Mouse (Mus musculus): ENCODE measurements around the gene Lrrn4cl. TPM values are rescaled to one million over a fixed set of nuclear protein-coding genes. Genes with fewer than 3 reads are reported as not detected.
A peak's percentile ranks its signal among the peaks of the same experiment; 100 is the strongest.
"Not testable (repeated sequence)": the region's sequence is repeated elsewhere in the genome, so short reads cannot be mapped to it uniquely, and the experiment has no call there.

Gene Lrrn4cl
- polyA plus RNA-seq, 1 experiment from 2014 or later, result 0.23 TPM

- H3K4me1 ChIP-seq (replicated peaks), result peaks cover 58% of the 10 kb centered on the region
- no peak; the same call in 1 of the 2 replicates for ATAC-seq
- WGBS, result under 1% methylated on average over 48 of the region's 48 CpGs
These were observed 30.1 kb upstream of the Lrrn4cl start for GRCm38 (mm10) chr19:8820424-8820956.

GRCm38 (mm10) chr19:8821146-8821545 lies 29.4 kb upstream of the Lrrn4cl start:
- WGBS, result 4% methylated on average over 7 of the region's 7 CpGs
- peak overlapping the region; percentile 98 for H3K4me2 ChIP-seq (replicated peaks)
- H3K27ac ChIP-seq, result peak overlapping the region; percentile 96
- H3K27me3 ChIP-seq, result no peaks in the 10 kb centered on the region
- H3K36me3 ChIP-seq, result peaks cover 34% of the 10 kb centered on the region
- peak overlapping the region; percentile 93 for H3K9ac ChIP-seq (replicated peaks)
- ATAC-seq, result no peak
- H3K4me1 ChIP-seq (replicated peaks), result peaks cover 52% of the 10 kb centered on the region
- H3K9me3 ChIP-seq, result no peaks in the 10 kb centered on the region
- H3K4me3 ChIP-seq (replicated peaks), result peak overlapping the region; percentile 81

More at GRCm38 (mm10) chr19:8820424-8820956, 30.1 kb upstream of the Lrrn4cl start:
- no peaks in the 10 kb centered on the region for H3K9me3 ChIP-seq
- peak overlapping the region; percentile 81 for H3K4me3 ChIP-seq (replicated peaks)
- peak overlapping the region; percentile 98 for H3K4me2 ChIP-seq (replicated peaks)
- no peaks in the 10 kb centered on the region for H3K27me3 ChIP-seq
- peaks cover 33% of the 10 kb centered on the region for H3K36me3 ChIP-seq
- peak overlapping the region; percentile 93 for H3K9ac ChIP-seq (replicated peaks)
- peak overlapping the region; percentile 96 for H3K27ac ChIP-seq

GRCm38 (mm10) chr19:8822696-8823095 lies 27.9 kb upstream of the Lrrn4cl start:
- H3K36me3 ChIP-seq, result peaks cover 49% of the 10 kb centered on the region
- no peaks in the 10 kb centered on the region for H3K27me3 ChIP-seq
- no peak for ATAC-seq
- H3K9me3 ChIP-seq, result no peaks in the 10 kb centered on the region
- peak overlapping the region; percentile 98 for H3K4me2 ChIP-seq (replicated peaks)
- H3K9ac ChIP-seq (replicated peaks), result peak overlapping the region; percentile 93
- H3K27ac ChIP-seq, result no peak overlapping the region
- peak overlapping the region; percentile 81 for H3K4me3 ChIP-seq (replicated peaks)
- peaks cover 36% of the 10 kb centered on the region for H3K4me1 ChIP-seq (replicated peaks)
- 63% methylated on average over 8 of the region's 8 CpGs for WGBS

- H3K9ac ChIP-seq (replicated peaks), result no peak within 1 kb of the TSS
- H3K4me2 ChIP-seq (replicated peaks), result no peak within 1 kb of the TSS
- H3K27me3 ChIP-seq, result no peaks in the 10 kb centered on the region
- no peaks in the 10 kb centered on the region for H3K9me3 ChIP-seq
- ATAC-seq, result no peak
- H3K27ac ChIP-seq, result no peak within 1 kb of the TSS
- H3K4me3 ChIP-seq (replicated peaks), result no peak within 1 kb of the TSS
- H3K4me1 ChIP-seq (replicated peaks), result no peaks in the 10 kb centered on the region
- WGBS, result 92% methylated on average over 8 of the region's 8 CpGs
- H3K36me3 ChIP-seq, result peaks cover 98% of the 10 kb centered on the region
These were observed 20.9 kb upstream of the Lrrn4cl start, which contains the start of gene AC129217.1 for GRCm38 (mm10) chr19:8829660-8830059. Gene AC129217.1 (plus strand): TSS chr19:8829773.

GRCm38 (mm10) chr19:8830664-8831063 lies 19.9 kb upstream of the Lrrn4cl start:
- WGBS, result 91% methylated on average over 8 of the region's 8 CpGs
- Histone ChIP-seq H3K9me3 (no peaks in the 10 kb centered on the region), H3K9ac (replicated peaks) (no peak overlapping the region), H3K36me3 (peaks cover 98% of the 10 kb centered on the region), H3K4me3 (replicated peaks) (no peak overlapping the region), H3K27ac (no peak overlapping the region), H3K4me1 (replicated peaks) (no peaks in the 10 kb centered on the region), H3K27me3 (no peaks in the 10 kb centered on the region), H3K4me2 (replicated peaks) (no peak overlapping the region)
- no peak for ATAC-seq

- H3K9me3 ChIP-seq, result no peaks in the 10 kb centered on the region
- 84% methylated on average over 11 of the region's 11 CpGs for WGBS
- no peak for ATAC-seq
These were observed 19.3 kb upstream of the Lrrn4cl start for GRCm38 (mm10) chr19:8831262-8831661.

GRCm38 (mm10) chr19:8832971-8833370 lies 17.6 kb upstream of the Lrrn4cl start:
- peaks cover 77% of the 10 kb centered on the region for H3K36me3 ChIP-seq
- no peak for ATAC-seq

More at GRCm38 (mm10) chr19:8831262-8831661, 19.3 kb upstream of the Lrrn4cl start:
- Histone ChIP-seq H3K36me3 (peaks cover 94% of the 10 kb centered on the region), H3K27me3 (no peaks in the 10 kb centered on the region), H3K27ac (no peak overlapping the region), H3K9ac (replicated peaks) (no peak overlapping the region), H3K4me2 (replicated peaks) (no peak overlapping the region), H3K4me3 (replicated peaks) (no peak overlapping the region), H3K4me1 (replicated peaks) (no peaks in the 10 kb centered on the region)

GRCm38 (mm10) chr19:8836327-8836726 lies 14.2 kb upstream of the Lrrn4cl start:
- not testable (repeated sequence) for H3K9me3 ChIP-seq; H3K9ac ChIP-seq (replicated peaks); H3K27me3 ChIP-seq; ATAC-seq; H3K4me3 ChIP-seq (replicated peaks)
- Histone ChIP-seq H3K4me2 (replicated peaks) (peak overlapping the region; percentile 77; the same call in 1 of the 2 replicates), H3K4me1 (replicated peaks) (peaks cover 35% of the 10 kb centered on the region), H3K36me3 (peaks cover 47% of the 10 kb centered on the region), H3K27ac (peak overlapping the region; percentile 98)
- 97% methylated on average over 10 of the region's 10 CpGs for WGBS

More at GRCm38 (mm10) chr19:8832971-8833370, 17.6 kb upstream of the Lrrn4cl start:
- Histone ChIP-seq H3K9ac (replicated peaks) (no peak overlapping the region), H3K4me1 (replicated peaks) (peaks cover 6% of the 10 kb centered on the region), H3K4me2 (replicated peaks) (no peak overlapping the region), H3K27me3 (no peaks in the 10 kb centered on the region), H3K9me3 (no peaks in the 10 kb centered on the region), H3K27ac (no peak overlapping the region), H3K4me3 (replicated peaks) (no peak overlapping the region)
- WGBS, result 92% methylated on average over 4 of the region's 4 CpGs

GRCm38 (mm10) chr19:8837251-8837791 lies 13.2 kb upstream of the Lrrn4cl start, which contains the start of gene Bscl2:
Gene Bscl2 (plus strand): TSS chr19:8837467.
- peak within 1 kb of the TSS; percentile 79 for H3K4me3 ChIP-seq (replicated peaks)
- under 1% methylated on average over 38 of the region's 38 CpGs for WGBS
- peak within 1 kb of the TSS; percentile 98 for H3K27ac ChIP-seq
- H3K9ac ChIP-seq (replicated peaks), result peak within 1 kb of the TSS; percentile 93
- H3K4me2 ChIP-seq (replicated peaks), result peak within 1 kb of the TSS; percentile 77
- peaks cover 44% of the 10 kb centered on the region for H3K36me3 ChIP-seq
- peak; percentile 67 for ATAC-seq
- peaks cover 41% of the 10 kb centered on the region for H3K4me1 ChIP-seq (replicated peaks)
- H3K9me3 ChIP-seq, result no peaks in the 10 kb centered on the region
- H3K27me3 ChIP-seq, result no peaks in the 10 kb centered on the region

- H3K4me1 ChIP-seq (replicated peaks), result peaks cover 41% of the 10 kb centered on the region
- WGBS, result 13% methylated on average over 15 of the region's 15 CpGs
- H3K9me3 ChIP-seq, result no peaks in the 10 kb centered on the region
- H3K36me3 ChIP-seq, result peaks cover 43% of the 10 kb centered on the region
- peak overlapping the region; percentile 77 for H3K4me2 ChIP-seq (replicated peaks)
- no peaks in the 10 kb centered on the region for H3K27me3 ChIP-seq
- H3K27ac ChIP-seq, result peak overlapping the region; percentile 98
- peak overlapping the region; percentile 93 for H3K9ac ChIP-seq (replicated peaks)
- peak overlapping the region; percentile 79 for H3K4me3 ChIP-seq (replicated peaks)
- 0 out of 2 replicates have a peak, but pooled peaks have one; percentile 2 for ATAC-seq
These were observed 12.4 kb upstream of the Lrrn4cl start for GRCm38 (mm10) chr19:8838041-8838730.

- peak; percentile 94 for ATAC-seq
- Histone ChIP-seq H3K36me3 (peaks cover 32% of the 10 kb centered on the region), H3K4me2 (replicated peaks) (peak within 1 kb of the TSS; percentile 77), H3K27me3 (no peaks in the 10 kb centered on the region), H3K9me3 (no peaks in the 10 kb centered on the region), H3K4me3 (replicated peaks) (peak within 1 kb of the TSS; percentile 79), H3K4me1 (replicated peaks) (peaks cover 41% of the 10 kb centered on the region), H3K9ac (replicated peaks) (peak within 1 kb of the TSS; percentile 93), H3K27ac (peak within 1 kb of the TSS; percentile 98)
- WGBS, result 32% methylated on average over 11 of the region's 11 CpGs
These were observed 11.3 kb upstream of the Lrrn4cl start, which contains the start of gene Gng3 for GRCm38 (mm10) chr19:8839103-8839907. Gene Gng3 (minus strand): TSS chr19:8839194.

Measured in midbrain, embryonic 13.5 days (tissue).